Mouse (Mus musculus): ENCODE results near the gene Arsj. TPM values are rescaled to one million over a fixed set of nuclear protein-coding genes. Genes with fewer than 3 reads are reported as not detected.

Gene Arsj
- polyA plus RNA-seq, 1 experiment from 2014 or later = 1.3 TPM

GRCm38 (mm10) chr3:126449058-126449457 is 85.6 kb downstream of the Arsj start:
- H3K4me2 ChIP-seq (ENCODE audit: low read length) = no peak overlapping the region
- H3K27ac ChIP-seq (ENCODE audit: low read depth) = no peak overlapping the region
- no peaks in the 10 kb centered on the region for H3K27me3 ChIP-seq (replicated peaks; ENCODE audit: control insufficient read depth, insufficient read depth, low read length)
- H3K9me3 ChIP-seq (ENCODE audit: control insufficient read depth, low read length) = no peaks in the 10 kb centered on the region
- H3K4me3 ChIP-seq (ENCODE audit: low read depth, low read length) = no peak overlapping the region
- H3K36me3 ChIP-seq (ENCODE audit: control insufficient read depth, insufficient read depth, low read length) = no peaks in the 10 kb centered on the region
- H3K4me1 ChIP-seq (replicated peaks; ENCODE audit: control insufficient read depth, insufficient read depth, low read length) = no peaks in the 10 kb centered on the region
- DNase-seq (ENCODE audit: low spot score) (no peak), ATAC-seq (replicated peaks; ENCODE audit: low FRiP score, low TSS enrichment, low read depth) (no peak)
- no peak overlapping the region for H3K9ac ChIP-seq (ENCODE audit: low read length)
- 66% methylated on average over 6 of the region's 6 CpGs for WGBS

- no peaks in the 10 kb centered on the region for H3K4me1 ChIP-seq (replicated peaks; ENCODE audit: control insufficient read depth, insufficient read depth, low read length)
- no peaks in the 10 kb centered on the region for H3K36me3 ChIP-seq (ENCODE audit: control insufficient read depth, insufficient read depth, low read length)
- H3K27ac ChIP-seq (ENCODE audit: low read depth) = no peak overlapping the region
- H3K9me3 ChIP-seq (ENCODE audit: control insufficient read depth, low read length) = no peaks in the 10 kb centered on the region
- no peak overlapping the region for H3K4me2 ChIP-seq (ENCODE audit: low read length)
- H3K4me3 ChIP-seq (ENCODE audit: low read depth, low read length) = no peak overlapping the region
- no peak for DNase-seq (ENCODE audit: low spot score)
- 45% methylated on average over 2 of the region's 2 CpGs for WGBS
- H3K9ac ChIP-seq (ENCODE audit: low read length) = no peak overlapping the region
- ATAC-seq (replicated peaks; ENCODE audit: low FRiP score, low TSS enrichment, low read depth) = no peak
- H3K27me3 ChIP-seq (replicated peaks; ENCODE audit: control insufficient read depth, insufficient read depth, low read length) = no peaks in the 10 kb centered on the region
Measured at GRCm38 (mm10) chr3:126449515-126449914, 86.0 kb downstream of the Arsj start.

GRCm38 (mm10) chr3:126455787-126456482 is 92.5 kb downstream of the Arsj start:
- DNase-seq (ENCODE audit: low spot score) (no peak), ATAC-seq (replicated peaks; ENCODE audit: low FRiP score, low TSS enrichment, low read depth) (no peak)
- Histone ChIP-seq H3K4me1 (replicated peaks; ENCODE audit: control insufficient read depth, insufficient read depth, low read length) (no peaks in the 10 kb centered on the region), H3K4me2 (ENCODE audit: low read length) (no peak overlapping the region), H3K36me3 (ENCODE audit: control insufficient read depth, insufficient read depth, low read length) (no peaks in the 10 kb centered on the region), H3K9ac (ENCODE audit: low read length) (no peak overlapping the region), H3K27me3 (replicated peaks; ENCODE audit: control insufficient read depth, insufficient read depth, low read length) (no peaks in the 10 kb centered on the region), H3K27ac (ENCODE audit: low read depth) (no peak overlapping the region), H3K9me3 (ENCODE audit: control insufficient read depth, low read length) (no peaks in the 10 kb centered on the region), H3K4me3 (ENCODE audit: low read depth, low read length) (no peak overlapping the region)
- 54% methylated on average over 7 of the region's 7 CpGs for WGBS

- ATAC-seq (replicated peaks; ENCODE audit: low FRiP score, low TSS enrichment, low read depth) (no peak), DNase-seq (ENCODE audit: low spot score) (no peak)
- no peaks in the 10 kb centered on the region for H3K9me3 ChIP-seq (ENCODE audit: control insufficient read depth, low read length)
Measured at GRCm38 (mm10) chr3:126463119-126463815, 99.8 kb downstream of the Arsj start.

GRCm38 (mm10) chr3:126464262-126464661 is 100.8 kb downstream of the Arsj start:
- H3K9ac ChIP-seq (ENCODE audit: low read length) = no peak overlapping the region
- H3K27ac ChIP-seq (ENCODE audit: low read depth) = no peak overlapping the region
- no peaks in the 10 kb centered on the region for H3K36me3 ChIP-seq (ENCODE audit: control insufficient read depth, insufficient read depth, low read length)
- H3K9me3 ChIP-seq (ENCODE audit: control insufficient read depth, low read length) = no peaks in the 10 kb centered on the region
- DNase-seq (ENCODE audit: low spot score) (no peak), ATAC-seq (replicated peaks; ENCODE audit: low FRiP score, low TSS enrichment, low read depth) (no peak)
- H3K27me3 ChIP-seq (replicated peaks; ENCODE audit: control insufficient read depth, insufficient read depth, low read length) = no peaks in the 10 kb centered on the region
- no peaks in the 10 kb centered on the region for H3K4me1 ChIP-seq (replicated peaks; ENCODE audit: control insufficient read depth, insufficient read depth, low read length)
- no peak overlapping the region for H3K4me2 ChIP-seq (ENCODE audit: low read length)
- 72% methylated on average over 2 of the region's 2 CpGs for WGBS
- no peak overlapping the region for H3K4me3 ChIP-seq (ENCODE audit: low read depth, low read length)

More at GRCm38 (mm10) chr3:126463119-126463815, 99.8 kb downstream of the Arsj start:
- H3K4me3 ChIP-seq (ENCODE audit: low read depth, low read length) = no peak overlapping the region
- H3K36me3 ChIP-seq (ENCODE audit: control insufficient read depth, insufficient read depth, low read length) = no peaks in the 10 kb centered on the region
- H3K4me1 ChIP-seq (replicated peaks; ENCODE audit: control insufficient read depth, insufficient read depth, low read length) = no peaks in the 10 kb centered on the region
- WGBS = 88% methylated on average over 4 of the region's 4 CpGs
- H3K4me2 ChIP-seq (ENCODE audit: low read length) = no peak overlapping the region
- no peak overlapping the region for H3K9ac ChIP-seq (ENCODE audit: low read length)
- H3K27me3 ChIP-seq (replicated peaks; ENCODE audit: control insufficient read depth, insufficient read depth, low read length) = no peaks in the 10 kb centered on the region
- H3K27ac ChIP-seq (ENCODE audit: low read depth) = no peak overlapping the region

Other genes with a start within 250 kb of the Arsj start
- gene Camk2d, start 232.6 kb downstream of the Arsj start, polyA plus RNA-seq (2014; fragmentation: Nextera tagmentation; extraction: Ambion mirVana) = 45.8 and 47.0 TPM in 2 replicates

Measured in intestine, embryonic 14.5 days (tissue).